Mouse (Mus musculus): ENCODE measurements at regions not wholly inside any gene's neighbourhood (a gene's known extent, or its start where the extent isn't known, plus 50 kb on each side); places are given as distances from the start of the nearest gene placed in this dataset.

DNA sequence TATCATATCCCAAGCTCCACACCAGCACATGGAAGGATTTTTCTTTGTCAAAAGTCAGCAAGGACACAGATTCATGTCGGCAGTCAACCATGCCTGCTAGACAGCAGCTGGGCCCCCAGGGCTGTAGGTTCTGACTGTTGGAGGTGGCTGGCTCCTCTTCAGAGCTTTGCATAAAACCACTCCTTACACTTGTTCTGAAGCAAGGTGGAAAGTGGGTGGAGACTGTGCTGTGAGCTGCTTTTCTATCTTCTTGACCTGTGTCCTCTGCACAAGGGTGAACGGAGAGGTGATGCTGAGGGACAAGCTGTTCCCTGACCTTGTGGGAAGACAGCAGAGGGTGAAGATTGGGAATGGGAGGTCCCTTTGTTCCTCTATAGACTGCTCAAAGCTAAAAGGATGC, 185.2 kb downstream of the Cmpk2 start:
- no peak for DNase-seq (ENCODE audit: low read depth in 1 of 2, low spot score in 2 of 2)

DNA sequence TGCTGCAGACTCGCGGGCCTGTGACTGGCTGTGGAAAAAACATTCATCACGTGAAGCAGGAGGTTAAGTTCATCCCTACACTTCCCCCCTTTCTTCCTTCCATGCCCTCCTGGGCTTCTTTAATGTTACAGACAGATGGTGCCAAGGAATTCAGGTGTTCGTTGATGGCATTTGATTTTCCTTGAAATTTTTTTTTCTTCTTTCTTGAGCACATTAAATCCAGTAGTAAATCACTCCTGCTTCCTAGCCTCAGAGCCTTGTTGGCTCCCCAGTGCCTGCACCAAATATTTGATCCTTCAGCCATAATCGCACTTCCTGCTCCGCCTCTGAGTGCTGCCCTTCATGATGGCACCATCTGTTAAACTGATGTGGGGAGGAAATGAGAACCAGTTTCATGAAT, 184.8 kb downstream of the Cmpk2 start:
- DNase-seq (ENCODE audit: low read depth in 1 of 2, low spot score in 2 of 2) = no peak

DNA sequence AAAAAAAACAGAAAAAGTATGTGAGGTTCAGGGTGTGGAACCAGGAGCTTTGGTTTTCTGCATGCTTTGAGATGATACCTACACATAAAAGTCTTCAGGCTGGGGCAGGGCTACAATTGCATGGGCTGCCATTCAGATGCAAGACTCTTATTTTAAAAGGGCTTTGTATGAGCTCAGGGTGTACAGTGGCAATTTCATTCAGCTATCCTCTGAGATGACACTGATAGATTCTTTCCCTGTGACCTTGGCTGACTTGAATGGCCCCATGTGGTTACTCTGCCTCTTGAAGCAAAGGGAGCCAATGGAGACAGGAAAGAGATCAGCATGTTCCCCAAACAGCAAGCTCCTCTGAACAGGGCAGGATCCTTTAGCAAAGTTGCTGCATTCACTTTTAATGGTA, 177.1 kb downstream of the Cmpk2 start:
- DNase-seq (ENCODE audit: low read depth in 1 of 2, low spot score in 2 of 2) = no peak

DNA sequence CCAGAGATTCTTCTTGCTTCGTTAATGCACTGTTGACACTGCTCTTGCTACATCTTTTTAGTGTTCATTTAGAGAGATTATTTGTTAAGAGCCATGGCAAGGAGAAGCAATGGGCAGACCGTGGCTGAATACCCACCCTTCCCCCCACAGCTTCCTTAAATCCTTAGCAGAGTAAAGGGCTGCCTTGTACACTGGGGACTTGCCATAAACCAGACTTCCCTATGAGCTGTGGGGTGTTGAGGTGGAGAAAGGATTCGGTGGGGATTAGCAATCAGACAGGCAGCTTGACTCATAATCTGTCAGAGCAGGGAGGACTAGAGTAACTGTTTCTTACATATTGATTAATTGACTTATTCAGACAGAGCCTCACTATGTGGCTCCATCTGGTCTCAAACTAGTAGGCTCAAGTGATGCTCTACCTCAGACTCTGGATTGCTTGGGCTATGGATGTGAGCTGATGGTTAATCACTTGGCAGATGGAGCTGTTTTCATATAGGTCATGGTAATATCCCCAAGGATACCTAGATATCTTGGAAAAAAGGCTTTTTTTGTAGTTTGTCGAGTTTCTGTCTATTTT, 166.7 kb downstream of the Cmpk2 start:
- no peak for DNase-seq (ENCODE audit: low read depth in 1 of 2, low spot score in 2 of 2)

DNA sequence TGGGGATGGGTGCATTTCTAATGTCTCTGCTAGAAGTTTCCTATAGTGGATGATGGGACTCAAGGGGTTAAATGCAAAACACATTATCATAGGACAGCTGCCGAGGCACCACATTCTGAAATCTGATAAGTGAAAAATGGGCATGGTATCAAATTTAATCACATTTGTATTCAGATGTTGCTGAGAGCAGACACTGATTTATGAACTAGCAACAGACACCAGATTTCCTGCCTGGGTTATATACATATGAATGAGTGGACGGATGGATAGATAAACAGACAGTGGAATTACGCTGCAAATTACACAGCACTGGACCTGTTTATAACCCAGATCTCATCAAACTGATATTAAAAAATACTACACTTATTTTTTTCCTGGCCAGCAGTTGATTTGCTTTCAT, 166.2 kb downstream of the Cmpk2 start:
- no peak for DNase-seq (ENCODE audit: low read depth in 1 of 2, low spot score in 2 of 2)

- no peak for DNase-seq (ENCODE audit: low read depth in 1 of 2, low spot score in 2 of 2)
These were observed 162.8 kb downstream of the Cmpk2 start for GRCm38 (mm10) chr12:26631795-26632122.

DNA sequence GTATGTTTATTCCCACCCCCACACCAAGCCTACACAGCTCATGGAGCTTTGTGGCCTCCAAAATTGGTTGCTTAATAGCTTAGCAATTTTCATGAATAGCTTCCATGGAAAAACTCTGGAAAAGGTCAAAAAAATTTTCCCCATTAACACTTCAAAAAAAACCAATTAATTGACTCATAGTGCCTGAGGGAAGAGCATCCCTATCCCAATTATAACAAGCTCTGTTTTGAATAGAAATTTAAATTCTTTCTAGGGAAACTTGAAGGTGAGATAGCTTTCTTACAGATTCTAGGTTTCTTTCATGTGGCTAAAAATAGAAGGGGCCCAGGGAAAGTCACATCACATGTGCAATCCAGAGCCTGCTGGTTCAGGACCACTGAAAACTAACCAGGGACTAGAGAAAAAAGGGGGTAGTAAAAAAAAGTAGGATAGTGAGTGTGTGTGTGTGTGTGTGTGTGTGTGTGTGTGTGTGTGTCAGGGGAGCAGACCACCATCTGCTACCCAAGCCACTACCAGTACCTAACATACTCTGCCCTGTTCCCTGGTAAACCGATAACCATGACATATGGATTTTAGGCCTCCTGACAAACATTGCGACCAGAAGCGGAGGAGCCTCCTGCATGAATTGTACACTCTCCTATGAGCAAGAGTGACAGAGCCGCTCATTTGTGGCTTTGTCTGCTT, 162.2 kb downstream of the Cmpk2 start:
- DNase-seq (ENCODE audit: low read depth in 1 of 2, low spot score in 2 of 2) = no peak

GRCm38 (mm10) chr12:26621135-26621932, 152.3 kb downstream of the Cmpk2 start:
- no peak for DNase-seq (ENCODE audit: low read depth in 1 of 2, low spot score in 2 of 2)

DNA sequence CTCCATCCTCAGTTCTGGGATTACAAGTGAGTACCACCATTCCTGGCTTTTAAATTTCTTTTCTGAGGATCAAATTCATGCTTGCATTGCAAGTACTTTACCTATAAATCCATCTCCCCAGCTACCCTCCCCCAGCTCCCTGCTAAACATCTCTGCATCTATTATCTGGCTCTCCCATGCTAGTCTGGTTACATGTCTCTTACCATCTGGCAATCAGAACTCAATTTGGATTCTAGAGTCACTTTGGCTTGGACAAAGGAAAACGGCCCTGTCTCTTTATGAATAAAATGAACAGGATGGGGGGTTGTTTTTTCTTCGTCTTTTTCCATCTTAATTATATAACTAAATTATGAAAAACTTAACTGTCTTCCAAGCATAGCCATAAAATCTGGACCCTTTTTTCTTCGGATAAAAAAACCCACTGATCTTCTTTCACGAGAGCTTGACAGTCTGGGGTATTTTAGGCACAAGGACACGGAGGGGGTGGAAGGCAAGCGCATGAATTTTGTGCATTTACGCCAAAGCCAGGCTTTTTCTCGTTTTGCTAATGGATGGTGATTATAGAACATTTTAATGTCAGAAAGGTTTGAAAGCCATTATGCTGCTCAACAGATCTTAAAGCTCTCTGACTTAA, 151.6 kb downstream of the Cmpk2 start:
- no peak for DNase-seq (ENCODE audit: low read depth in 1 of 2, low spot score in 2 of 2)

- no peak for DNase-seq (ENCODE audit: low read depth in 1 of 2, low spot score in 2 of 2)
These were observed 149.0 kb downstream of the Cmpk2 start for GRCm38 (mm10) chr12:26617969-26618368.

DNA sequence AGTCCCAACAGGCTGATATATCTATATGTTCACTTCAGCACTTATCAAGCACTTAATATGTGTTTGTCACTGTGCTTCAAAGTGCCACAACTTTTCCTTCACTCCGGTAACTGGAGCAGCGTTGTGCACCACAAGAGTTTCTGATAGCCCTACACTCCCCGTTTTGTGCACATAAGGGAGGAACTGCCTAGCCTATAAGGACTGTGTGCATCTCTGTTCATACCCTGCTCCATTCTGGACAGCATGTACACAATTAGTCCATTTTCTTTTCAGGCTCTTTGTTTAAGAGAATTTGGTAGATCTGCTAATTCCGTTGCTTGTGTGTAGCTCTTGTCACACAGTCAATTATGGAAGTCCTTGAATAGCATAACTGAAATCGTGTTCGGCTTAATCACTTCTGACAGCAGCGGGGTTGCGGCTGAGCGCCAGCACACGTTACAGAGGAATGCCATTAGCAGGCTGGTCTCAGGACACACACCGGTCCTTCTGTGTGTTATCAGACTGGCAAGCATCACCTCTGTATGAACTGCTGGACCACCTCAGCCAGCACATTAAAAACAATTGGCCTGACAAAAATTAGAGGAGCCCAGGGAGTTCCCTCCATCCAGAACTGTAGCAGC, 144.2 kb downstream of the Cmpk2 start:
- DNase-seq (ENCODE audit: low read depth in 1 of 2, low spot score in 2 of 2) = no peak

DNA sequence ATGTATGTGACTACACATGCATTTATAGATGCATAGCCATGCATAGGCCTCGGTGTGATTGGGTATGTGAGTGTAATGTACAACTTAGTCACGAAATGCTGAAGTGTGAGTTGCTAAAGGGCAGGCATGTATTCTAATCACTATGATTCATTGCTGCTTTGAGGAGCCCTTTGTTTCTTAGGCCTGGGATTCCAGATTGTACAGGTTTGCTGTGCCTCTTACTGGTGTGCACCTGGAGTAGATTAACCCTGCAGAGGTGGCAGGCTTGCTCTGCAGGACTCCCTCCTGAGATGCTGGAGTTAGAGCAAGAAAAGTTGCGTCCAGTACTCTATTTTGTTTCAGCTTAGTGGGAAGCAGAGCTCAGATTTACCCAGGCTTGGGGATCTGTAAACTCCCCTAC, 141.1 kb downstream of the Cmpk2 start:
- DNase-seq (ENCODE audit: low read depth in 1 of 2, low spot score in 2 of 2) = no peak

DNA sequence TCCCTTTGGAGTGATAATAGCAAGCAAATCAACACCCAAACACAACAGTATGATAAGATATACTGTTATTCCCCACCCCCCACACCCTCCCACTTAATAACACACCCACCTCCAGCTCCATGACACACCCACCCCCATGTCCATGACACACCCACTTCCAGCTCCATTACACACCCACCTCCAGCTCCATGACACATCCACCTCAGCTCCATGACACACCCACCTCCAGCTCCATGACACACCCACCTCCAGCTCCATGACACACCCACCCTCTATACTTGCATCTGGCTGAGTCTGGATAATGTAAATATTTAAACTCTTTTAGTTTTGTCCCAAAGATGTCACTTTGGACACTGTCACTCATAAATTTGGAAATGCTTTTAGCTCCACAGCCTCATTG, 129.5 kb downstream of the Cmpk2 start:
- DNase-seq (ENCODE audit: low read depth in 1 of 2, low spot score in 2 of 2) = no peak

GRCm38 (mm10) chr12:26592125-26592524, 123.1 kb downstream of the Cmpk2 start:
- DNase-seq (ENCODE audit: low read depth in 1 of 2, low spot score in 2 of 2) = no peak

- DNase-seq (ENCODE audit: low read depth in 1 of 2, low spot score in 2 of 2) = no peak
These were observed 120.1 kb downstream of the Cmpk2 start for GRCm38 (mm10) chr12:26589091-26589490.

DNA sequence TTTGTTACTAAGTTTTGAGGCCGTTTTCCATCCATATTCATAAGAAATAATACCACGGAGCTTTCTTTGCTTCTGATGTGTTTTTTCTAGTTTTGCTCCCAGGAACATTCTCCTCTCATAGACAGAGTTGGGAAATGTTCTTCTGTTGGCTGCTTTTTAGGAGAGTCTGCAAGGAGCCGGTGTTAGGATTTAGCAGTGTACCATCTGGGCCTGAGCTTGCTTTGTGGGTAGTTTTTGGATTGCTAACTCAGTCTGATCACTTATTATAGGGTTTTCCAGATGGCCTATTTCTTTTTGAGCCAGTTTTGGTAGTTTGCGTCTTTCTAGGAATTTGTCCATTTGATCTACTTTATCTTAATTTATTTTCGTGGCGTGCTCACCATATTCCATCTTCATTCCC, 108.4 kb downstream of the Cmpk2 start:
- no peak for DNase-seq (ENCODE audit: low read depth in 1 of 2, low spot score in 2 of 2)

- DNase-seq (ENCODE audit: low read depth in 1 of 2, low spot score in 2 of 2) = no peak
These were observed 102.6 kb downstream of the Cmpk2 start for GRCm38 (mm10) chr12:26571602-26572001.

GRCm38 (mm10) chr12:26567435-26567834, 98.4 kb downstream of the Cmpk2 start:
- no peak for DNase-seq (ENCODE audit: low read depth in 1 of 2, low spot score in 2 of 2)

DNA sequence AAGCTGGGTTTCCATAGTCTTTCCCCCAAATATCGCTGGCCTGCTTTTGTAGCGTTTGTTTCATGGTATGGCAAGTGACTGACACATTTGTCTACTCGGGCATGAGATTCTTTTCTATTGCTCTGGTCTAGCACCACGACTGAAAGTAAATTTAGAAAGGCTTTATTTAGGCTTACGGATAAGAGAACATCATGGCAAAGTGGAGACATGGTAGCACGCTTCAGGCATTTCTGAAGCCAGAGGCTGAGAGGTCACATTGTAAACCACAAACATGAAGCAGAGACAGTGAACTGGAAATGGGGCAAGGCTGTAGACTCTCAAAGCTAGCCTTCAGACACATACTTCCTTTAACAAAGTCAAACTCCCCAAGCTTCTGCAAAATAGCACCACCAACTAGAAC, 93.9 kb downstream of the Cmpk2 start:
- DNase-seq (ENCODE audit: low read depth in 1 of 2, low spot score in 2 of 2) = no peak

DNA sequence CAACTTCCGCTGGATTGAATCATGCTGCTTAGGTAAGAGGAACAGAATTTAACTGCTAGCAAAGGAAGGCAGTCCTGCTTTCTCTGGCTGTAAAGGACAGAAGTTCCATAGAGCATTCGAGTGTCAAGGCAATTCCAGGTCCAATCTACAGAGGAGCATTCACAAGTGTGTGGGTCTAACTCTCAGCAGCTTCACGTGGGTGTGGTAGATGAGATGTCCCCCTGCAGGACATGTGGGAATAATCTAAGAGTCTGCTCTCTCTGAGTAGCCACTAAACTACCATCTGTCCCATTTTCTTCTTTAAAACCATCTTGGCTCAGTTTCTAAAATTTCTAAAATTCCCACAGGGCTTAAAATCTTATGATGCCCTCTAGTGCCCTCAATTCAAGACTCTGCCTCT, 90.6 kb downstream of the Cmpk2 start:
- DNase-seq (ENCODE audit: low read depth in 1 of 2, low spot score in 2 of 2) = no peak

- no peak for DNase-seq (ENCODE audit: low read depth in 1 of 2, low spot score in 2 of 2)
These were observed 88.4 kb downstream of the Cmpk2 start for GRCm38 (mm10) chr12:26557411-26557810.

Data from monocyte, adult 2 months (primary cell).